Mouse (Mus musculus): ENCODE data around the gene Dok1. TPM values are rescaled to one million over a fixed set of nuclear protein-coding genes. Genes with fewer than 3 reads are reported as not detected.

Gene Dok1
- total RNA-seq, 2 experiments from 2014 or later: 3.2 to 3.3 TPM

GRCm38 (mm10) chr6:83066441-83066840 is 33.2 kb upstream of the Dok1 start:
- H3K4me3 ChIP-seq: no peak overlapping the region
- no peak overlapping the region for H3K27ac ChIP-seq
- TF ChIP-seq CTCF (conservative IDR thresholded peaks at IDR 0.05): no peak
- DNase-seq (ENCODE audit: low spot score in 2 of 2): no peak

GRCm38 (mm10) chr6:83065995-83066394 is 32.7 kb upstream of the Dok1 start:
- no peak overlapping the region for H3K4me3 ChIP-seq
- TF ChIP-seq CTCF (conservative IDR thresholded peaks at IDR 0.05): no peak
- no peak for DNase-seq (ENCODE audit: low spot score in 2 of 2)
- no peak overlapping the region for H3K27ac ChIP-seq

GRCm38 (mm10) chr6:83058725-83059124 is 25.5 kb upstream of the Dok1 start:
- no peak for DNase-seq (ENCODE audit: low spot score in 2 of 2)
- no peak for TF ChIP-seq CTCF (conservative IDR thresholded peaks at IDR 0.05)
- no peak overlapping the region for H3K27ac ChIP-seq
- H3K4me3 ChIP-seq: no peak overlapping the region

- TF ChIP-seq CTCF (conservative IDR thresholded peaks at IDR 0.05): no peak
- no peak for DNase-seq (ENCODE audit: low spot score in 2 of 2)
- Histone ChIP-seq H3K4me3 (no peak within 1 kb of the TSS), H3K27ac (no peak within 1 kb of the TSS)
These were observed 24.5 kb upstream of the Dok1 start, which contains the start of gene Dqx1 for GRCm38 (mm10) chr6:83057790-83058189. Gene Dqx1, plus strand, starts transcription at chr6:83057844.

DNA sequence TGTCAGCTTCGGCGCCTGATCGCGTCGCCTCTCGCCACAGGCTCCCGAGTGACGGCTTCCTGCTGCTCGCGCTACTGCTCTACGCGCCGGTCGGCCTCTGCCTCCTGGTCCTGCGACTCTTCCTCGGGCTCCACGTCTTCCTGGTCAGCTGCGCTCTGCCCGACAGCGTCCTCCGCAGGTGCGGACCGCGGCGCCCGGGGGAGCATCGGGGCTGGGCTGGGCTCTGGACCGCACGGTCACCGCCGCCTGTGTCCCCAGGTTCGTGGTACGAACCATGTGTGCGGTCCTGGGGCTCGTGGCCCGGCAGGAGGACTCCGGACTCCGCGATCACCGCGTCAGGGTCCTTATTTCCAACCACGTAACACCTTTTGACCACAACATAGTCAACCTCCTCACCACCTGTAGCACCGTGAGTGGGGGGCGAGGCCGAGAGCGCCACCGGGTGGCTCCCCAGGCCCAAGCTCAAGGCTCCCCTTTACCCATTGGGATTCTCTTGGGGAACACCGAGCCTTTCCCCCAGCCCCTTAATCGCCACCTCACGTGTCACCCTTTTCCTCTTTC is 21.7 kb upstream of the Dok1 start, which contains the start of gene Htra2:
TSS of gene Htra2 (minus strand) at position 403 of the 561 bp plus-strand sequence.
- H3K27ac ChIP-seq: peak within 1 kb of the TSS; percentile 95
- peak in 1 of 2 experiments; percentile 48 for DNase-seq (ENCODE audit: low spot score in 2 of 2)

DNA sequence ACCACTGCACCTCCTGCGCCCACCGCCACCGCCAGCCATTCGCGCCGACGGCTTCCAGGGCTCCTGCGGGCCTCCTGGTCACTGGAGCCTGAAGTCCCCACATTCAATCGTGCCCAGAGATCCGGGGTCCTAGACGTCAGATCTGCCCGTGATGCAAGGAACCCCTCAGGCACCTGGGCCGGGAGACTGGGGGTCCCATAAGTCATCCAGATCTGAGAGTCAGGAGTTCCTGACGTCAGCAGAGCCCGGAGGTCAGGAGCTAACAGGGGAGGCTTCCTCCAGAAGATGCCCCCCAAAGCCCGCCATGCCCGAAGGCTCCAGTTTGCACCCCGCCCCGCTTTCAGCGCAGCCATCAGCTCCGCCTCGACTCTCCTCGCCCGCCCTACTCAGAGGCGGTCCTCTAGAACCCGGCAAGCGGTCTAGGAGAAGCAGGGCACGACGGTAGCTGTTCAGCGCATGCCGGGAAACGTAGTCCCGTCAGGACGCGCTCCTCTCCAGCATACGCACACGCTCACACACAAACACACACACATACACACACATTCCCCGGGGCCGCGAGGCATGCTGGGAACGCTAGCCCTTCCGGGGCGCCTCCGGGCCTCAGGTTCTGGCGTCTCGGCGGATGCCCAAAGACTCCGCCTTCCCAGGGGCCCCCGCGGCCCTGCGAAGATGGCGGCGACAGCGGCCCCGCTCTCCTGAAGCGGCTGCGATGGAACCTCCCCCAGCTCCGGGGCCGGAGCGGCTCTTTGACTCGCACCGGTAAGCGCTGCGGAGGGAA is 21.0 kb upstream of the Dok1 start, which contains the start of gene Aup1:
TSS of gene Aup1 (plus strand) at position 448 of the 778 bp plus-strand sequence.
- TF ChIP-seq CTCF (conservative IDR thresholded peaks at IDR 0.05): no peak
- peak within 1 kb of the TSS; percentile 95 for H3K27ac ChIP-seq
- peak within 1 kb of the TSS; percentile 91 for H3K4me3 ChIP-seq
- DNase-seq (ENCODE audit: low spot score in 2 of 2): peak; percentile 98

More for the DNA sequence above, 21.7 kb upstream of the Dok1 start, which contains the start of gene Htra2:
- peak; percentile 70 for TF ChIP-seq CTCF (conservative IDR thresholded peaks at IDR 0.05)
- H3K4me3 ChIP-seq: peak within 1 kb of the TSS; percentile 91

- peak overlapping the region; percentile 95 for H3K27ac ChIP-seq
- H3K4me3 ChIP-seq: peak overlapping the region; percentile 91
- DNase-seq (ENCODE audit: low spot score in 2 of 2): no peak
- TF ChIP-seq CTCF (conservative IDR thresholded peaks at IDR 0.05): no peak
These were observed 20.1 kb upstream of the Dok1 start for GRCm38 (mm10) chr6:83053136-83053960.

- DNase-seq (ENCODE audit: low spot score in 2 of 2): no peak
- no peak for TF ChIP-seq CTCF (conservative IDR thresholded peaks at IDR 0.05)
- Histone ChIP-seq H3K27ac (no peak overlapping the region), H3K4me3 (no peak overlapping the region)
These were observed 16.1 kb upstream of the Dok1 start for GRCm38 (mm10) chr6:83049367-83049766.

DNA sequence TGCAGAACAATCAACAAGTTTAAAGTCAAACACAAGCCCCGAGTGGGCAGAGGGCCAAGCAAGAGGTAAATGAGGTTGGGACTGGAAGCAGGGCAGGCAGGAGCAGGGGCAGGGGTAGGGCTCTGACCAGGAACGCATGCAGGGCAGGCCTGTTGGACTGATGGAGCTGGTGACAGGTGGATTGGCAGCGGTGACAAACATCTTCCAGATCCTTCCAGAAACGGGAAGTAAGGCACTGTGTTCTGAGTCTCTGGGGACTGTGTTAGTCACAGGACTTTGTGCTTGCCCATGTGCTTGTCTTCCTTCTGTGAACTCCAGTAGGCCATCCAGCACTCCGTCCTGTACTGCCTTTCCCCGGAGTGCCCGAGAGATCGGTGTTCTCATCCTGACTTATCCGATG is 11.5 kb upstream of the Dok1 start:
- TF ChIP-seq CTCF (conservative IDR thresholded peaks at IDR 0.05): no peak
- H3K4me3 ChIP-seq: no peak overlapping the region
- DNase-seq (ENCODE audit: low spot score in 2 of 2): no peak
- no peak overlapping the region for H3K27ac ChIP-seq

GRCm38 (mm10) chr6:83043993-83044392 is 10.7 kb upstream of the Dok1 start:
- TF ChIP-seq CTCF (conservative IDR thresholded peaks at IDR 0.05): no peak
- no peak for DNase-seq (ENCODE audit: low spot score in 2 of 2)
- Histone ChIP-seq H3K4me3 (no peak overlapping the region), H3K27ac (no peak overlapping the region)

- H3K27ac ChIP-seq: no peak overlapping the region
- no peak for DNase-seq (ENCODE audit: low spot score in 2 of 2)
- TF ChIP-seq CTCF (conservative IDR thresholded peaks at IDR 0.05): no peak
These were observed 10.3 kb upstream of the Dok1 start for GRCm38 (mm10) chr6:83043561-83043960.

GRCm38 (mm10) chr6:83040601-83041000 is 7.3 kb upstream of the Dok1 start:
- no peak overlapping the region for H3K4me3 ChIP-seq
- H3K27ac ChIP-seq: no peak overlapping the region
- TF ChIP-seq CTCF (conservative IDR thresholded peaks at IDR 0.05): no peak
- DNase-seq (ENCODE audit: low spot score in 2 of 2): no peak

More at GRCm38 (mm10) chr6:83043561-83043960, 10.3 kb upstream of the Dok1 start:
- no peak overlapping the region for H3K4me3 ChIP-seq
